Mouse (Mus musculus) hindbrain, embryonic 11.5 days (tissue): ENCODE results near the gene Tbc1d8b. TPM values are rescaled to one million over a fixed set of nuclear protein-coding genes. Genes with fewer than 3 reads are reported as not detected.
A peak's percentile ranks its signal among the peaks of the same experiment; 100 is the strongest.

ENCODE experiments used
- ATAC-seq: fragments of 200-750 bp; cut with Nextera tagmentation; 2 replicates; pipeline ENCODE4 v1.8.0; 2017; ENCODE audit warnings: mild to moderate bottlenecking, moderate TSS enrichment, moderate library complexity; ENCODE audit not compliant: low FRiP score
- DNase-seq: peaks from one replicate; pipeline ENCODE4 v3.0.0-alpha.2; 2015; ENCODE audit warnings: low spot score
- H3K27ac ChIP-seq: fragments of 300-500 bp; sonication (generic); 2 replicates; pipeline ENCODE4 v1.5.1; 2014; ENCODE audit warnings: mild to moderate bottlenecking, low read depth, low read length
- H3K27me3 ChIP-seq: fragments of 300-500 bp; sonication (generic); 2 replicates; pipeline ENCODE4 v1.6.1; 2014; ENCODE audit warnings: mild to moderate bottlenecking, low read length, moderate library complexity, mixed read lengths; ENCODE audit not compliant: control insufficient read depth, insufficient read depth
- H3K36me3 ChIP-seq: fragments of 300-500 bp; sonication (generic); 2 replicates; pipeline ENCODE4 v1.6.1; 2014; ENCODE audit warnings: mild to moderate bottlenecking, low read length, moderate library complexity, mixed read lengths; ENCODE audit not compliant: control insufficient read depth, insufficient read depth
- H3K4me1 ChIP-seq: fragments of 300-500 bp; sonication (generic); replicated peaks from 2 replicates; pipeline ENCODE4 v1.6.1; 2014; ENCODE audit warnings: low read length, mixed read lengths; ENCODE audit not compliant: control insufficient read depth, insufficient read depth
- H3K4me2 ChIP-seq: fragments of 300-500 bp; sonication (generic); replicated peaks from 2 replicates; pipeline ENCODE4 v1.6.1; 2014; ENCODE audit warnings: mild to moderate bottlenecking, low read depth, low read length
- H3K4me3 ChIP-seq: fragments of 300-500 bp; sonication (generic); 2 replicates; pipeline ENCODE4 v1.5.1; 2014; ENCODE audit warnings: low read depth, low read length
- H3K9ac ChIP-seq: fragments of 300-500 bp; sonication (generic); 2 replicates; pipeline ENCODE4 v1.6.1; 2014; ENCODE audit warnings: low read depth, low read length
- H3K9me3 ChIP-seq: fragments of 300-500 bp; sonication (generic); 2 replicates; pipeline ENCODE4 v1.6.1; 2016; ENCODE audit warnings: low read length; ENCODE audit not compliant: control insufficient read depth
- WGBS: fragments of 180-500 bp; shearing (Covaris S2); extraction: QIAGEN DNeasy Blood & Tissue Kit; methylation state at CpG from one replicate; pipeline ENCODE4 v1.1.7; 2014; 5-methylcytosine and 5-hydroxymethylcytosine counted together
- polyA plus RNA-seq: library from polyadenylated mRNA; unstranded; fragments of >200 nt; fragmentation: Nextera tagmentation; extraction: Ambion mirVana; gene quantifications from 2 replicates; pipeline ENCODE4 v1.2.1, GENCODE M21; 2014

Tbc1d8b gene
- polyA plus RNA-seq, 1 experiment from 2014 or later: 0.88 TPM

- DNase-seq: peak; percentile 60
- Histone ChIP-seq H3K9ac (no peak overlapping the region), H3K36me3 (no peaks in the 10 kb centered on the region), H3K9me3 (no peaks in the 10 kb centered on the region), H3K27ac (no peak overlapping the region), H3K4me1 (no peaks in the 10 kb centered on the region), H3K27me3 (no peaks in the 10 kb centered on the region; the same call in 1 of the 2 replicates), H3K4me2 (no peak overlapping the region), H3K4me3 (no peak overlapping the region)
- ATAC-seq: 0 out of 2 replicates have a peak, but pooled peaks have one; percentile 43
- 30% methylated on average over 18 of the region's 18 CpGs for WGBS
Measured at GRCm38 (mm10) chrX:139774309-139775083, 89.7 kb downstream of the Tbc1d8b start.

DNA sequence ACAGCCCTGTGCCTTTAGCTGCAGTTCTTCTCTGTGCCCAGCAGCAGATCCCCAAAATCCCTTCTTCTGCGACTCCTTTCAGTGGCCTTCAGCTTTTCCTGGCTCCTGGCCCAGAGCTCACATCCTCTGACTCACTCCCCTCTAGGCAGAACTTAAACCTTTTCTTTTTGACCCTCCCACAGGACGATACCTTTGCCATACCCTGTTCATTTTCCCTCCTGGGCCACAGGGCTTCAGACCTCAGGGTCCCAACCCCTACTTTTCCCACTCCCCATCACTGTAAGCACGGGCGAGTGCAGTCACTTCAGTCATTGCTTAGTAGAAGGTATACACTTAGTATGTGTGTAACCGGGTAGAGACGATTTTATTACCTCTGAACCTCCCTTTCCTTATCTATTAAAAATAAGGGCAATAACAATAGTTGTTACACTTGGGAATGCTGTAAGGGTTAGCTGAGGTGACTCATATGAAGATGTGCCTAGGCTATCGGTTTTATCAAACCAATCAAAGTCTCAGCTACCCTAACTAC is 90.4 kb downstream of the Tbc1d8b start:
- H3K36me3 ChIP-seq: no peaks in the 10 kb centered on the region
- no peaks in the 10 kb centered on the region for H3K4me1 ChIP-seq
- no peak overlapping the region for H3K27ac ChIP-seq
- H3K4me2 ChIP-seq: no peak overlapping the region
- no peak overlapping the region for H3K9ac ChIP-seq
- ATAC-seq: no peak
- WGBS: 79% methylated on average over 7 of the region's 7 CpGs
- DNase-seq: no peak
- H3K27me3 ChIP-seq: no peaks in the 10 kb centered on the region; the same call in 1 of the 2 replicates
- no peak overlapping the region for H3K4me3 ChIP-seq
- no peaks in the 10 kb centered on the region for H3K9me3 ChIP-seq

DNA sequence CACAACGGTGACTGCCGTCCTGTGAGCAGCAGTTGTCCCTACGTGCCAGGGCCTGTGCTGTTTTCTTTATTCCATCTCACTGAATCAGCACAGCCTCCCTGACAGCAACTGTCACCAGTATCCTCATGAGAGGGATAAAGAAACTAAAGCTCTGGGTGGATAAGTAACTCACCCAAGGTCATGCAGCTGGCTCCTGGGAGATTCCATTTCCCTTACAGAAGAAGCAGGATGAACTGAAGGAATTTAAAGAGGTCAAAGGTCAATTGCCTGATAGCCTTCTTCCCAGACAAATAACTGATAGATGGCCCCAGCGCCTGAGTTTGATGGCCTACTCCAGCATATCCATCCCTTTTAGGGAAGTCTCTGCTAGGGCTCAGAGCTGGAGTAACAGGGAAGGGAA is 92.6 kb downstream of the Tbc1d8b start:
- DNase-seq (no peak), ATAC-seq (no peak)
- no peak overlapping the region for H3K4me3 ChIP-seq
- no peak overlapping the region for H3K9ac ChIP-seq
- no peaks in the 10 kb centered on the region for H3K4me1 ChIP-seq
- H3K27ac ChIP-seq: no peak overlapping the region
- no peaks in the 10 kb centered on the region for H3K36me3 ChIP-seq
- no peaks in the 10 kb centered on the region for H3K9me3 ChIP-seq
- 44% methylated on average over 4 of the region's 4 CpGs for WGBS
- H3K27me3 ChIP-seq: no peaks in the 10 kb centered on the region; the same call in 1 of the 2 replicates
- no peak overlapping the region for H3K4me2 ChIP-seq

- no peaks in the 10 kb centered on the region for H3K9me3 ChIP-seq
- ATAC-seq (no peak), DNase-seq (no peak)
- no peaks in the 10 kb centered on the region for H3K36me3 ChIP-seq
- 64% methylated on average over 1 of the region's 1 CpGs for WGBS
- no peak overlapping the region for H3K27ac ChIP-seq
- H3K4me1 ChIP-seq: 0 out of 2 replicates have a peak, but pooled peaks cover 2% of the 10 kb centered on the region
- H3K9ac ChIP-seq: no peak overlapping the region
- no peak overlapping the region for H3K4me3 ChIP-seq
- H3K4me2 ChIP-seq: no peak overlapping the region
- peaks cover 2% of the 10 kb centered on the region; the same call in 1 of the 2 replicates for H3K27me3 ChIP-seq
Measured at GRCm38 (mm10) chrX:139778886-139779285, 94.1 kb downstream of the Tbc1d8b start.

DNA sequence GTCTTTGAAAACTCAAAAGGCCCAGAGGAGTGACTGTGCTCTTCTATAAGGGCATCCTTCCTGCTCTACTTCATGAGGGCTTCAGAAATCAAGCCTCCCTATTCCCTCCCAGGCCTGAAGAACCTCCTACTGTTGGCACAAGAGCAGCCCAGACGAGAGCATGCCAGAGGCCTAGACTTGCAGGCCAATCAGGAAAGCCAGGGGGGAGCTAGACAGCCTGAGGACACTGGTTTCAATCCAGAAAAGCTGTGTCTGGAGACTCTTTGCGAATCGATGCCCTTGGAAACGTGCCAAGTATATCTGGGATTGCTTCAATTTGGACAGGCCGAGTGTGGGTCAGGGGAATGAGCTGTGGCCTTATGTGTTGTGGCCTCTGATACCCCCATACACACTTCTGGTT is 94.6 kb downstream of the Tbc1d8b start:
- H3K27me3 ChIP-seq: peaks cover 2% of the 10 kb centered on the region; the same call in 1 of the 2 replicates
- no peak for DNase-seq
- no peak for ATAC-seq

DNA sequence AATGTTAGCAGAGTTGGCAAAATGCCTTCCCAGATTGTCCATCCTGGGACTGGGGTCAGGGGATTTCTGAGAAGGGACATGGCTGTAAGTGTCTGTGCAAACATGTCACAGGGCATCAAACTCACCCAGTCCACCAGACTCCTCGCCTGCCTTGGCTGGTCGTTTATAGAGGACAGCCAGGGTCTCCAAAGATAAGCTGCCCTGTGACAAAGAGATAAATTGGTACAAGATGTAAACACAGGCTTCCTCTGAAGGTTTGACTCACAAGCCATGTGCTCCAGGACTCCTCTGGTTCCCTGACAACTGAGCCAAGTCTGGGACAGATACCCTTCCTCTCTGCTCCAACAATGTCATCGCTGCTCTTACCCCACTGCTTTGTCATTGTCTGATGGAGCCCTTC is 96.2 kb downstream of the Tbc1d8b start:
- ATAC-seq: no peak

More for the DNA sequence above, 94.6 kb downstream of the Tbc1d8b start:
- Histone ChIP-seq H3K9me3 (no peaks in the 10 kb centered on the region), H3K9ac (no peak overlapping the region), H3K4me2 (no peak overlapping the region), H3K4me3 (no peak overlapping the region), H3K27ac (no peak overlapping the region), H3K36me3 (no peaks in the 10 kb centered on the region), H3K4me1 (0 out of 2 replicates have a peak, but pooled peaks cover 2% of the 10 kb centered on the region)
- WGBS: 88% methylated on average over 5 of the region's 5 CpGs

DNA sequence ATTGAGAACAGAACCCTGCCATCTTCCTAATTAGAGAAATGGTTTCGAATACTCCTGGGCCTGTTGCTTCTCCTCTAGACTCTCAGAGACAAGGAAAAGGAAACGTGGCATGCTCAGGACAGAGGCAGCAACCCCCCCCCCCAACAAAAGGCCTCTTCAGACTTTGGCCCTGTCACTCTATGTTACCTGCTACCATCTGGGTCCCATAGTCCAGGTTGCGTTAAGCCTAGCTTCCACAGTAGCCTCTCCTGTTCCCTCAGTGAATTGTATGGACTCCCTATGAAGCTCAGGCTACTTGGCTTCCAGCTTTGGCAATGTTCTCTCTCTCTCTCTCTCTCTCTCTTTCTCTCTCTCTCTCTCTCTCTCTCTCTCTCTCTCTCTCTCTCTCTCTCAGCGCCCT is 96.8 kb downstream of the Tbc1d8b start:
- Histone ChIP-seq H3K4me3 (no peak overlapping the region), H3K36me3 (no peaks in the 10 kb centered on the region), H3K4me1 (0 out of 2 replicates have a peak, but pooled peaks cover 2% of the 10 kb centered on the region), H3K27me3 (peaks cover 2% of the 10 kb centered on the region; the same call in 1 of the 2 replicates), H3K9me3 (no peaks in the 10 kb centered on the region), H3K9ac (no peak overlapping the region), H3K27ac (no peak overlapping the region), H3K4me2 (no peak overlapping the region)
- ATAC-seq (no peak), DNase-seq (no peak)
- WGBS: 69% methylated on average over 4 of the region's 4 CpGs

More for the DNA sequence above, 96.2 kb downstream of the Tbc1d8b start:
- DNase-seq: no peak
- Histone ChIP-seq H3K27me3 (peaks cover 2% of the 10 kb centered on the region; the same call in 1 of the 2 replicates), H3K27ac (no peak overlapping the region), H3K9me3 (no peaks in the 10 kb centered on the region), H3K4me1 (0 out of 2 replicates have a peak, but pooled peaks cover 2% of the 10 kb centered on the region), H3K36me3 (no peaks in the 10 kb centered on the region), H3K4me2 (no peak overlapping the region), H3K4me3 (no peak overlapping the region), H3K9ac (no peak overlapping the region)
- 61% methylated on average over 3 of the region's 3 CpGs for WGBS

GRCm38 (mm10) chrX:139782278-139783044 is 97.7 kb downstream of the Tbc1d8b start, which contains the start of gene Ripply1:
Gene Ripply1, minus strand, starts transcription at chrX:139782353.
- H3K9ac ChIP-seq: no peak within 1 kb of the TSS
- H3K4me1 ChIP-seq: 0 out of 2 replicates have a peak, but pooled peaks cover 2% of the 10 kb centered on the region
- H3K4me2 ChIP-seq: no peak within 1 kb of the TSS
- H3K4me3 ChIP-seq: no peak within 1 kb of the TSS
- H3K27ac ChIP-seq: no peak within 1 kb of the TSS
- 28% methylated on average over 6 of the region's 6 CpGs for WGBS
- no peaks in the 10 kb centered on the region for H3K36me3 ChIP-seq
- peak; percentile 60; the same call in 1 of the 2 replicates for ATAC-seq
- H3K9me3 ChIP-seq: no peaks in the 10 kb centered on the region
- DNase-seq: peak; percentile 4
- peaks cover 2% of the 10 kb centered on the region; the same call in 1 of the 2 replicates for H3K27me3 ChIP-seq
